Mouse (Mus musculus): ENCODE measurements around the gene Inka1. TPM values are rescaled to one million over a fixed set of nuclear protein-coding genes. Genes with fewer than 3 reads are reported as not detected.

The Inka1 gene
- polyA plus RNA-seq, 1 experiment from 2014 or later: 97.0 TPM

DNA sequence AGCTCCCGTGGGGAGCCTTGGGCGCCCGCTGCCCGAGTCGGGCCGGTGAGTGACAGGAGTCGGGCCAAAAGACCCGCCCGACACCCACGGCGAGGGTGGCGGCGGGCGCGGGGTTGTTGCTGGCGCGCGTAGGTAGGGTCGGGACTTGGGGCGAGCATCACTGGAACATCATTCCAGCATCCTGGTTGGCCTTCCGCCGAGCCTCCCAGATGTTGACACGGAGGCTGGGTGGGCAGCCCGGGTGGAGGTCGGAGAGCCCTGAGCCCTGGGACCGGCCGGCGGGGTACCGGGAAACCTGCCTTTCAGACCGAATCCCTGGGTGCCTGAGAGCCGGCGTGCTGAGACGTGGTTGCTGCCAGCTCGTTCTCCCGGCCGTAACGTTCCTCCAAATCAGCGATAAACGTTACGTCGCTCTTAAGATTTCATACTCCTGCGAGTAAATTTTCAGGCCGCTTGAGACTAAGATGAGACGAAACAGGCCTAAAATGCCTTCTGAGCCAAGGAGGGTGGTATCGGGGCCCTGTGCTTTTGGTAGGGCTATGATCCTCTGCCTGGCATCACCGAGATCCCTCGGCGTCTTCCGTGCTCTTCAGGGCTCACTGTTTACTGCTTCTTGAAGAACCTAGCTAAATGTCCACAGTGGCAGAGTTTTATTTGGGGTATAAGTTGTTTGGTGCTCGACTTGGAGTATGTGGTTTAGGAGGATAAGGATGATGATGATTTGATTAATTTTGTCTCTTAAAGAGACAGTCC is 17.3 kb upstream of the Inka1 start:
- H3K27ac ChIP-seq: peak overlapping the region; percentile 94

GRCm38 (mm10) chr9:108001922-108002770 is 16.5 kb upstream of the Inka1 start, which contains the start of gene Ip6k1:
TSS of gene Ip6k1 (plus strand) at chr9:108002501.
- Histone ChIP-seq H3K4me3 (peak within 1 kb of the TSS; percentile 82), H3K9ac (peak within 1 kb of the TSS; percentile 90), H3K4me2 (replicated peaks) (peak within 1 kb of the TSS; percentile 84), H3K27ac (peak within 1 kb of the TSS; percentile 94), H3K27me3 (no peaks in the 10 kb centered on the region), H3K36me3 (no peaks in the 10 kb centered on the region), H3K9me3 (no peaks in the 10 kb centered on the region), H3K4me1 (peaks cover 20% of the 10 kb centered on the region)
- WGBS: under 1% methylated on average over 51 of the region's 51 CpGs
- ATAC-seq (ENCODE audit: insufficient number of reproducible peaks, insufficient read depth, low FRiP score, low TSS enrichment): peak; percentile 98

More for the DNA sequence above, 17.3 kb upstream of the Inka1 start:
- under 1% methylated on average over 50 of the region's 50 CpGs for WGBS
- Histone ChIP-seq H3K4me3 (peak overlapping the region; percentile 82), H3K9me3 (no peaks in the 10 kb centered on the region), H3K4me2 (replicated peaks) (peak overlapping the region; percentile 84), H3K27me3 (no peaks in the 10 kb centered on the region), H3K36me3 (no peaks in the 10 kb centered on the region), H3K4me1 (peaks cover 20% of the 10 kb centered on the region), H3K9ac (peak overlapping the region; percentile 90)
- peak; percentile 45 for ATAC-seq (ENCODE audit: insufficient number of reproducible peaks, insufficient read depth, low FRiP score, low TSS enrichment)

DNA sequence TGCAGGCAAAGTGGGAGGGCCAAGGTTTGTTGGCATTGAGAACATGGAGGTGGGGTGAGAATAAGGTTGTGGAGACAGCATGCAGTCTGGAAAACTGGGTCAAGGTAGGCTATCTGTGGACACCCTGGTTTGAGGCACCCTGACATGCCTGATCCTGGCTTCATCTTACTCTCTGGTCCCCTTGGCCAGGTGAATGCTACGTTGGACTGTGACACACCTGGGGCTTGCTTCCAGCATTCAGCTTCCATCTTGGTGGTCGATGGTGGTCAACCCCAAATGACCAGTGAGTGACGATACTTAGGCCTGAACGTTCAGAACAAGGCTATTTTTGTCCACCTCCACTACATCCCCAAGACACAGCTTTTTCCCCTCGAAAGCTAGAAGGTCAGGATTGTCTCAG is 10.4 kb upstream of the Inka1 start, which contains the start of gene Gm20662:
Gene Gm20662 (plus strand): TSS at position 301 of the 400 bp plus-strand sequence.
- WGBS: 94% methylated on average over 5 of the region's 5 CpGs
- no peaks in the 10 kb centered on the region for H3K36me3 ChIP-seq
- no peak for ATAC-seq (ENCODE audit: insufficient number of reproducible peaks, insufficient read depth, low FRiP score, low TSS enrichment)

DNA sequence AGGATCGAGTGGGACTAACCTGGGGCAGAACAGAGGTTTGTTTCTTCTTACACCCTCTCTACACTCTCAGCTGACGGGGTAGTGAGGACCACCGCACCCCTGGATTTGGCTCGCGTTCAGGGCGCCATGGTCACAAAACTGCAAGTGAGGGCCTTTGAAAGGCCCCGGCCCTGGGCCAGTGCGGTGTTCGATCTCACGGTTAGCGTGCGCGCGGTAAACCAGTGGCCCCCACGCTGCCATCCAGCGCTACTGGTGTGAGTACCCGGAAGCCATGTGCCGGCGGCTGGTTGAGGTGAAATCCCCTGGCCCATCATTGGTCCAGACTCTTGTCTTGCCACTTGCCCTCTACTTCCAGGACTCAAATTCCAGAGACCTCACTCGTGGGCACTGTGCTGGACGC is 9.8 kb upstream of the Inka1 start:
- 94% methylated on average over 21 of the region's 21 CpGs for WGBS
- H3K36me3 ChIP-seq: no peaks in the 10 kb centered on the region
- H3K27ac ChIP-seq: no peak overlapping the region
- ATAC-seq (ENCODE audit: insufficient number of reproducible peaks, insufficient read depth, low FRiP score, low TSS enrichment): no peak
- H3K4me1 ChIP-seq: no peaks in the 10 kb centered on the region
- no peaks in the 10 kb centered on the region for H3K27me3 ChIP-seq
- H3K4me2 ChIP-seq (replicated peaks): no peak overlapping the region
- no peak overlapping the region for H3K9ac ChIP-seq
- no peaks in the 10 kb centered on the region for H3K9me3 ChIP-seq
- H3K4me3 ChIP-seq: no peak overlapping the region

More for the DNA sequence above, 10.4 kb upstream of the Inka1 start, which contains the start of gene Gm20662:
- H3K4me1 ChIP-seq: no peaks in the 10 kb centered on the region
- no peak within 1 kb of the TSS for H3K4me2 ChIP-seq (replicated peaks)
- no peaks in the 10 kb centered on the region for H3K27me3 ChIP-seq
- no peak within 1 kb of the TSS for H3K4me3 ChIP-seq
- no peak within 1 kb of the TSS for H3K9ac ChIP-seq
- H3K27ac ChIP-seq: no peak within 1 kb of the TSS
- H3K9me3 ChIP-seq: no peaks in the 10 kb centered on the region

DNA sequence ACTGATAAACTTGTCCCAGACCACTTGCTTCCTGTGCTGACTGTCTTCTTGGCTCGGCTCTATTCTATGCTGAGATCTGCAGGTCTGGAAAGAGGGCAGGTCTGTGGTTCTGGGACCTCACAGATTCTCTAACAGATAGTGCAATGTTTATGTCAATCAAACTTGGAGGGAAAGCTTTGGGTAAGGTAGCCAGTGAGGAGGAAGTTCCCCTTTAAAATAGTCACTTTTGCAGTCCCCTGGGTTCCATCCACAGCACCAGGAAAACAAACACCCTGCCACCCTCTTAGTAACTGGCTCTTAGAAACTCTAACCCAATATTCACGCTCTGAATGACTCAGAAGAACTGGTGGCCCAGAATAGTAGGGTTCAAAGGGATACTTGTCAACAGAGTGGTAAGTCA is 8.8 kb upstream of the Inka1 start:
- Histone ChIP-seq H3K4me2 (replicated peaks) (no peak overlapping the region), H3K27me3 (no peaks in the 10 kb centered on the region), H3K9ac (no peak overlapping the region), H3K27ac (0 out of 2 replicates have a peak overlapping the region, but pooled peaks have one; percentile 17), H3K36me3 (no peaks in the 10 kb centered on the region), H3K4me3 (no peak overlapping the region), H3K4me1 (no peaks in the 10 kb centered on the region), H3K9me3 (no peaks in the 10 kb centered on the region)
- WGBS: 68% methylated on average over 2 of the region's 2 CpGs
- no peak for ATAC-seq (ENCODE audit: insufficient number of reproducible peaks, insufficient read depth, low FRiP score, low TSS enrichment)

- no peak overlapping the region for H3K27ac ChIP-seq
- no peak for ATAC-seq (ENCODE audit: insufficient number of reproducible peaks, insufficient read depth, low FRiP score, low TSS enrichment)
Measured at GRCm38 (mm10) chr9:107993013-107993412, 7.3 kb upstream of the Inka1 start.

DNA sequence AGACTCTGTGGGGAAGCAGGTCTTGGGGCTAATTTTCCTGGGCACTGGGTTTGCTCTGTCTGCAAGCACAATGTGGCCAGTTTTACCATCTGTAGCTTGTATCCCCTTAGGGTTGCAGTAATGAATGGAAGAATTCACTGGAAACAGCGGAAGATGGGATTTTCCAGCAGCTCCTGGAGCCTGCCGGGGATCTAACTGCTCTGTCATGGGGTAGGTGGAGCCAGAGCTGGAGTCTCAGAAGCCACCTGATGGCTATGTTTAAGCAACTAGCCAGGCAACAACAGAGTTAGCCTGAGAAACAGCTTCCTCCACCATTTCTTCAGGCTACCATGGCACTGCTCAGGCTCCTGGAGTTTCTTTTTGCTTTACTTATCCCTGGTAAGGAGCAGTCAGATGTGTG is 6.5 kb upstream of the Inka1 start, which contains the start of gene Cdhr4:
Gene Cdhr4 (plus strand): TSS at position 301 of the 400 bp plus-strand sequence.
- Histone ChIP-seq H3K9me3 (no peaks in the 10 kb centered on the region), H3K4me3 (no peak within 1 kb of the TSS), H3K4me2 (replicated peaks) (no peak within 1 kb of the TSS), H3K36me3 (no peaks in the 10 kb centered on the region), H3K27ac (peak within 1 kb of the TSS; percentile 5; the same call in 1 of the 2 replicates), H3K27me3 (no peaks in the 10 kb centered on the region), H3K9ac (no peak within 1 kb of the TSS), H3K4me1 (peaks cover 10% of the 10 kb centered on the region; the same call in 1 of the 2 replicates)
- WGBS: 26% methylated on average over 2 of the region's 2 CpGs
- ATAC-seq (ENCODE audit: insufficient number of reproducible peaks, insufficient read depth, low FRiP score, low TSS enrichment): no peak

More at GRCm38 (mm10) chr9:107993013-107993412, 7.3 kb upstream of the Inka1 start:
- Histone ChIP-seq H3K4me1 (peaks cover 5% of the 10 kb centered on the region; the same call in 1 of the 2 replicates), H3K4me3 (no peak overlapping the region), H3K4me2 (replicated peaks) (no peak overlapping the region), H3K9ac (no peak overlapping the region), H3K27me3 (no peaks in the 10 kb centered on the region), H3K9me3 (no peaks in the 10 kb centered on the region), H3K36me3 (no peaks in the 10 kb centered on the region)
- 81% methylated on average over 11 of the region's 11 CpGs for WGBS

GRCm38 (mm10) chr9:107987950-107988349 is 2.3 kb upstream of the Inka1 start:
- Histone ChIP-seq H3K4me1 (peaks cover 22% of the 10 kb centered on the region), H3K9ac (no peak overlapping the region), H3K27ac (peak overlapping the region; percentile 65; the same call in 1 of the 2 replicates), H3K9me3 (no peaks in the 10 kb centered on the region), H3K4me2 (replicated peaks) (no peak overlapping the region), H3K4me3 (no peak overlapping the region), H3K27me3 (no peaks in the 10 kb centered on the region), H3K36me3 (no peaks in the 10 kb centered on the region)
- no peak for ATAC-seq (ENCODE audit: insufficient number of reproducible peaks, insufficient read depth, low FRiP score, low TSS enrichment)
- 41% methylated on average over 3 of the region's 3 CpGs for WGBS

- Histone ChIP-seq H3K36me3 (no peaks in the 10 kb centered on the region), H3K27ac (peak overlapping the region; percentile 98), H3K4me1 (peaks cover 36% of the 10 kb centered on the region), H3K4me3 (peak overlapping the region; percentile 87), H3K4me2 (replicated peaks) (peak overlapping the region; percentile 88), H3K9me3 (no peaks in the 10 kb centered on the region), H3K9ac (no peak overlapping the region), H3K27me3 (no peaks in the 10 kb centered on the region)
- ATAC-seq (ENCODE audit: insufficient number of reproducible peaks, insufficient read depth, low FRiP score, low TSS enrichment): 0 out of 2 replicates have a peak, but pooled peaks have one; percentile 17
- WGBS: 3% methylated on average over 18 of the region's 18 CpGs
Measured at GRCm38 (mm10) chr9:107986376-107986775, 697 bp upstream of the Inka1 start.

GRCm38 (mm10) chr9:107984754-107985055 is 974 bp downstream of the Inka1 start:
- H3K9me3 ChIP-seq: no peaks in the 10 kb centered on the region
- ATAC-seq (ENCODE audit: insufficient number of reproducible peaks, insufficient read depth, low FRiP score, low TSS enrichment): no peak
- H3K27ac ChIP-seq: peak overlapping the region; percentile 98
- no peaks in the 10 kb centered on the region for H3K27me3 ChIP-seq
- H3K36me3 ChIP-seq: no peaks in the 10 kb centered on the region
- H3K4me1 ChIP-seq: peaks cover 53% of the 10 kb centered on the region
- H3K4me2 ChIP-seq (replicated peaks): peak overlapping the region; percentile 88
- peak overlapping the region; percentile 87 for H3K4me3 ChIP-seq
- peak overlapping the region; percentile 88 for H3K9ac ChIP-seq
- WGBS: 29% methylated on average over 9 of the region's 9 CpGs

DNA sequence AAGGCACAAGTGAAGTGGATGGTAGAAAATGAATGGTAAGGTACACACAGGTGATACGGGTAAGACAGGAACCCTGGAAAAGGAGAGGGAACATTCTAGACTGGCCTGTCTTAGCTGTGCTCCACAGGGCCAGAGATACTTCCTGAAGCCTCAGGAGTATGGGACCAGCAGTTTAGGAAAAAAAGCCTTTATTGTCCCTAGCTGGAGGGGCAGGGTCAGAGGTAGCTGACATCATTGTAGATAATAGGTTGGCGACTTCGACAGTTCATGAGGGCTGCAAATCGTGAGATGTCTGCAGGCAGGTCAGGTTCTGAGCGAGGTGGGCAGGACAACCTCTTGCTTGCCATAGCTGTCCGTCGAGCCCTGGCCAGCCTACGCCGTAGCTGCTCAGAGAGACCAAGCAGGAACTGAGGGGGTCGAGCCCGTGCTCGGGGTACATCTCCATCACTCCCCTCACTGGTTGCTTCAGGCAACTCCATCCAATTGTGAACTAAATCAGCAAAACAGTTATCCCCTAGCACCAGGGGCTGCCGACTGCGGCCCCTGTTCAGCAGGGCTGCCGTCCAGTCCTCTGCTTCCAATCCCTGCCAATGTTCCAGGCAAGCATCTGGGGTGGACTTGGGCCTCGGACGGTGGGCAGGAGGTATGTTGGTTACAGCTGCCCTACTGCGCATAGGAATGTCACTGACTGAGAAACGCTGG is 1.5 kb downstream of the Inka1 start:
- Histone ChIP-seq H3K9ac (peak overlapping the region; percentile 88), H3K4me1 (peaks cover 53% of the 10 kb centered on the region), H3K27me3 (no peaks in the 10 kb centered on the region), H3K36me3 (no peaks in the 10 kb centered on the region), H3K9me3 (no peaks in the 10 kb centered on the region), H3K4me3 (peak overlapping the region; percentile 87), H3K4me2 (replicated peaks) (peak overlapping the region; percentile 88), H3K27ac (peak overlapping the region; percentile 98)
- ATAC-seq (ENCODE audit: insufficient number of reproducible peaks, insufficient read depth, low FRiP score, low TSS enrichment): no peak
- WGBS: 23% methylated on average over 19 of the region's 19 CpGs
